Mouse (Mus musculus) bone marrow macrophage, adult 2 months (primary cell): ENCODE measurements at regions not wholly inside any gene's neighbourhood (a gene's known extent, or its start where the extent isn't known, plus 50 kb on each side); places are given as distances from the start of the nearest gene placed in this dataset.
"Not testable (repeated sequence)": the region's sequence is repeated elsewhere in the genome, so short reads cannot be mapped to it uniquely, and the experiment has no call there.

Experiments used
- CTCF ChIP-seq: IDR thresholded peaks from 2 replicates; pipeline ENCODE4 v1.5.1; 2012; ENCODE audit warnings: low read depth, mild to moderate bottlenecking, low read length, moderate library complexity
- POLR2A ChIP-seq: IDR thresholded peaks from 2 replicates; pipeline ENCODE4 v1.6.1; 2012; ENCODE audit warnings: mild to moderate bottlenecking, low read depth, low read length, borderline replicate concordance

DNA sequence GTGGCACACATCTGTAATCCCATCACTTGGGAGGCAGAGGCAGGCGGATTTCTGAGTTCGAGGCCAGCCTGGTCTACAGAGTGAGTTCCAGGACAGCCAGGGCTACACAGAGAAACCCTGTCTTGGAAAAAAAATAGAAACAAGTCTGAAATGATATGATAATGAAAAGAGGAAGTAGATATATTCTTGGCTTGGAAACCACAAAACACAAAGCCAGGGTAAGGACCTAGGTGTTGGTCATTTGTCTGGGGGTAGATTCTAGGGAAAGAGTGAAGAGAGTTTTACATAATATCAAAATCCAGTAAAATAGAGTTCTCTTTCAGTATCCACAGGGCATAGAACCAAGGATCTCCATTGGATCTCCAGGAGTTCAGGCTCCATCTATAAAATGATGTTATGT, 122.8 kb upstream of the Kiz start:
- TF ChIP-seq CTCF, POLR2A: not testable (repeated sequence)
